In the genomic region with DNA sequence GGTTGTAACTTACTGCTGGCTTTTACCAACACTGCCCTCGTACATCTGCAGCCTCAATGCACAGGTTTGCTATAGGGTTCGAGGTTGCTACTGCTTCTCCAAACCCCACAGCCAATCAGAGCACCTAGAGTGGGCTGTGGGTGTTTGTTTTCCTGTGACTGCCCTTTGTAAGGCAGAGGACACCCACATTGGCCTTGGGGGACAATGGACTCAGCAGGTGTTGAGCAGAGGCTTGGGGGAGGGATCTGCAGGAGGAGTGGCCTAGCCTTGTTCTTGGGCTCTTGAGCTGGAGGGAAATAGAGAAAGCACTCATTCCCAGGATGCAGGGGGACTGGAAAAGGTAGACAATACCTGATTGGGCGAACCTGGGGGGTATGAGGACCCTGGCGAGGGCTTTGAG, we compare ENCODE assay signal across 10 mouse cellular contexts. TPM values are rescaled to one million over a fixed set of nuclear protein-coding genes. Genes with fewer than 3 reads are reported as not detected.
DNase-seq lines count a peak whose midpoint lies in the region; ATAC-seq and TF ChIP-seq lines count a peak whose summit lies in the region.
"Had no signal": no experiment of that assay in that cellular context is flagged by ENCODE, and none has a peak within 500 bp of the region (broad histone marks: within the 10 kb centered on the region; RNA-seq: fewer than 3 reads in every experiment).

No protein-coding gene starts in this region.

- H3K36me3 ChIP-seq in lung, embryonic 14.5 days (ENCODE audit: insufficient read depth), result no peaks in the 10 kb centered on the region
- H3K36me3 ChIP-seq in intestine, embryonic 14.5 days (ENCODE audit: control insufficient read depth, insufficient read depth, low read length), result no peaks in the 10 kb centered on the region
- no peaks in the 10 kb centered on the region for H3K36me3 ChIP-seq in stomach, embryonic 15.5 days
- H3K36me3 ChIP-seq: midbrain, embryonic 10.5 days had no signal

- no peak overlapping the region for H3K9ac ChIP-seq in lung, embryonic 14.5 days
- no peak overlapping the region for H3K9ac ChIP-seq in intestine, embryonic 14.5 days (ENCODE audit: low read length)
- H3K9ac ChIP-seq in stomach, embryonic 15.5 days, result no peak overlapping the region

- peak overlapping the region; percentile 77; the same call in 1 of the 2 replicates for H3K4me3 ChIP-seq in gastrocnemius, adult 2 months
- H3K4me3 ChIP-seq in lung, embryonic 14.5 days (ENCODE audit: low read depth, low read length), result no peak overlapping the region
- H3K4me3 ChIP-seq in intestine, embryonic 14.5 days (ENCODE audit: low read depth, low read length), result 0 out of 2 replicates have a peak overlapping the region, but pooled peaks have one; percentile 2
- H3K4me3 ChIP-seq in stomach, embryonic 15.5 days (replicated peaks), result no peak overlapping the region

- peaks cover 14% of the 10 kb centered on the region for H3K27me3 ChIP-seq in lung, embryonic 14.5 days (ENCODE audit: insufficient read depth, low read length)
- H3K27me3 ChIP-seq in intestine, embryonic 14.5 days (replicated peaks; ENCODE audit: control insufficient read depth, insufficient read depth, low read length), result peaks cover 13% of the 10 kb centered on the region
- H3K27me3 ChIP-seq in stomach, embryonic 15.5 days (replicated peaks), result peaks cover 3% of the 10 kb centered on the region; the same call in 1 of the 2 replicates

- intact Hi-C loops in gastrocnemius, adult 2 months (cut with DNase I), result no loop called here
- intact Hi-C loops in left cerebral cortex, postnatal 36 days (cut with DNase I), result no loop called here

- WGBS in lung, embryonic 14.5 days, result 50% methylated on average over 4 of the region's 4 CpGs
- WGBS in intestine, embryonic 14.5 days, result 64% methylated on average over 4 of the region's 4 CpGs
- 63% methylated on average over 4 of the region's 4 CpGs for WGBS in stomach, embryonic 15.5 days

- ATAC-seq in lung, embryonic 14.5 days (ENCODE audit: insufficient read depth), result no peak
- no peak for ATAC-seq in intestine, embryonic 14.5 days (replicated peaks; ENCODE audit: low FRiP score, low TSS enrichment, low read depth)
- no peak for ATAC-seq in stomach, embryonic 15.5 days (ENCODE audit: insufficient read depth, low FRiP score, low read depth)

- no peak for TF ChIP-seq CTCF in gastrocnemius, adult 2 months (IDR thresholded peaks at IDR 0.05)
- TF ChIP-seq CTCF in lung, embryonic 14.5 days (IDR thresholded peaks at IDR 0.05; ENCODE audit: low read depth), result no peak

- H3K4me2 ChIP-seq in lung, embryonic 14.5 days, result peak overlapping the region; percentile 82
- peak overlapping the region; percentile 68 for H3K4me2 ChIP-seq in intestine, embryonic 14.5 days (ENCODE audit: low read length)
- peak overlapping the region; percentile 88 for H3K4me2 ChIP-seq in stomach, embryonic 15.5 days

- H3K9me3 ChIP-seq in lung, embryonic 14.5 days (ENCODE audit: low read depth, low read length), result no peaks in the 10 kb centered on the region
- H3K9me3 ChIP-seq in intestine, embryonic 14.5 days (ENCODE audit: control insufficient read depth, low read length), result no peaks in the 10 kb centered on the region
- no peaks in the 10 kb centered on the region for H3K9me3 ChIP-seq in stomach, embryonic 15.5 days
- H3K9me3 ChIP-seq: midbrain, embryonic 10.5 days had no signal

- no peak for DNase-seq in gastrocnemius, adult 2 months
- no peak for DNase-seq in gastrocnemius, postnatal 25 days
- DNase-seq in lung, embryonic 14.5 days, result no peak
- no peak for DNase-seq in lung, postnatal 10 days
- no peak for DNase-seq in intestine, embryonic 14.5 days (ENCODE audit: low spot score)
- no peak for DNase-seq in frontal cortex, postnatal 14 days (ENCODE audit: low spot score in 2 of 2)
- no peak for DNase-seq in left cerebral cortex, postnatal 36 days (ENCODE audit: low spot score in 2 of 2)
- DNase-seq: cerebellum, adult 11 months had no signal

- no peaks in the 10 kb centered on the region for H3K4me1 ChIP-seq in lung, embryonic 14.5 days (ENCODE audit: insufficient read depth)
- 0 out of 2 replicates have a peak, but pooled peaks cover 4% of the 10 kb centered on the region for H3K4me1 ChIP-seq in intestine, embryonic 14.5 days (replicated peaks; ENCODE audit: control insufficient read depth, insufficient read depth, low read length)
- H3K4me1 ChIP-seq in stomach, embryonic 15.5 days, result peaks cover 8% of the 10 kb centered on the region; the same call in 1 of the 2 replicates

- H3K27ac ChIP-seq in gastrocnemius, adult 2 months, result no peak overlapping the region
- peak overlapping the region; percentile 48; the same call in 1 of the 2 replicates for H3K27ac ChIP-seq in lung, embryonic 14.5 days (ENCODE audit: low read depth)
- no peak overlapping the region; the same call in 1 of the 2 replicates for H3K27ac ChIP-seq in intestine, embryonic 14.5 days (ENCODE audit: low read depth)
- H3K27ac ChIP-seq in stomach, embryonic 15.5 days, result peak overlapping the region; percentile 46
- H3K27ac ChIP-seq: midbrain, embryonic 10.5 days had no signal

RNA-seq across cellular contexts. Expression of a gene that starts 8.3 kb away (rescaled TPM):
- total RNA-seq in gastrocnemius, adult 2 months (2021), result under 1 TPM; 0.17 to 0.18 TPM
- under 1 TPM; 0.33 to 0.38 TPM for total RNA-seq in gastrocnemius, postnatal 25 days (2021)
- 1.1 and 1.3 TPM in 2 replicates for polyA plus RNA-seq in lung, embryonic 14.5 days (2014; fragmentation: Nextera tagmentation; extraction: Ambion mirVana)
- polyA plus RNA-seq in intestine, embryonic 14.5 days (2014; fragmentation: Nextera tagmentation; extraction: Ambion mirVana), result 1.7 and 2.0 TPM in 2 replicates
- polyA plus RNA-seq in stomach, embryonic 15.5 days (2015; fragmentation: Nextera tagmentation; extraction: Ambion mirVana), result 1.4 and 1.5 TPM in 2 replicates
- total RNA-seq in left cerebral cortex, postnatal 36 days (2021), result under 1 TPM; 0.62 to 0.68 TPM

RNA-seq across cellular contexts. Expression of a gene that starts 17.5 kb away (rescaled TPM):
- 1 to 10 TPM in 1 of 2 experiments, under 1 TPM in 1; 0.82 to 1.2 TPM for total RNA-seq in gastrocnemius, adult 2 months (2021)
- total RNA-seq in gastrocnemius, postnatal 25 days (2021), result 1 to 10 TPM; 1.0 to 1.2 TPM
- 9.9 and 11.6 TPM in 2 replicates for polyA plus RNA-seq in lung, embryonic 14.5 days (2014; fragmentation: Nextera tagmentation; extraction: Ambion mirVana)
- 12.3 and 12.7 TPM in 2 replicates for polyA plus RNA-seq in intestine, embryonic 14.5 days (2014; fragmentation: Nextera tagmentation; extraction: Ambion mirVana)
- 11.9 and 12.9 TPM in 2 replicates for polyA plus RNA-seq in stomach, embryonic 15.5 days (2015; fragmentation: Nextera tagmentation; extraction: Ambion mirVana)
- 10 to 100 TPM; 25.6 to 27.8 TPM for total RNA-seq in left cerebral cortex, postnatal 36 days (2021)

RNA-seq across cellular contexts. Expression of a gene that starts 19.9 kb away (rescaled TPM):
- total RNA-seq in gastrocnemius, adult 2 months (2021), result 10 to 100 TPM; 58.2 to 67.6 TPM
- total RNA-seq in gastrocnemius, postnatal 25 days (2021), result 10 to 100 TPM; 56.1 to 56.5 TPM
- polyA plus RNA-seq in lung, embryonic 14.5 days (2014; fragmentation: Nextera tagmentation; extraction: Ambion mirVana), result 132 and 145 TPM in 2 replicates
- 154 and 176 TPM in 2 replicates for polyA plus RNA-seq in intestine, embryonic 14.5 days (2014; fragmentation: Nextera tagmentation; extraction: Ambion mirVana)
- 134 and 137 TPM in 2 replicates for polyA plus RNA-seq in stomach, embryonic 15.5 days (2015; fragmentation: Nextera tagmentation; extraction: Ambion mirVana)
- total RNA-seq in left cerebral cortex, postnatal 36 days (2021), result 100 to 1,000 TPM; 166 to 216 TPM

RNA-seq across cellular contexts. Expression of a gene that starts 30.4 kb away (rescaled TPM):
- total RNA-seq in gastrocnemius, adult 2 months (2021), result 1 to 10 TPM; 2.9 to 3.8 TPM
- 1 to 10 TPM; 2.9 TPM for total RNA-seq in gastrocnemius, postnatal 25 days (2021)
- polyA plus RNA-seq in lung, embryonic 14.5 days (2014; fragmentation: Nextera tagmentation; extraction: Ambion mirVana), result 12.6 and 13.1 TPM in 2 replicates
- 17.5 and 17.7 TPM in 2 replicates for polyA plus RNA-seq in intestine, embryonic 14.5 days (2014; fragmentation: Nextera tagmentation; extraction: Ambion mirVana)
- polyA plus RNA-seq in stomach, embryonic 15.5 days (2015; fragmentation: Nextera tagmentation; extraction: Ambion mirVana), result 16.7 TPM in 2 replicates
- total RNA-seq in left cerebral cortex, postnatal 36 days (2021), result 10 to 100 TPM; 26.7 to 28.7 TPM

RNA-seq across cellular contexts. Expression of a gene that starts 31.4 kb away (rescaled TPM):
- under 1 TPM; 0.14 to 0.36 TPM for total RNA-seq in gastrocnemius, adult 2 months (2021)
- total RNA-seq in gastrocnemius, postnatal 25 days (2021), result under 1 TPM; 0.28 to 0.54 TPM
- polyA plus RNA-seq in lung, embryonic 14.5 days (2014; fragmentation: Nextera tagmentation; extraction: Ambion mirVana), result 9.9 and 10.5 TPM in 2 replicates
- polyA plus RNA-seq in intestine, embryonic 14.5 days (2014; fragmentation: Nextera tagmentation; extraction: Ambion mirVana), result 36.4 and 43.9 TPM in 2 replicates
- polyA plus RNA-seq in stomach, embryonic 15.5 days (2015; fragmentation: Nextera tagmentation; extraction: Ambion mirVana), result 52.9 and 54.7 TPM in 2 replicates
- total RNA-seq in left cerebral cortex, postnatal 36 days (2021), result 100 to 1,000 TPM; 614 to 671 TPM

Comparison
In these comparisons a context has a peak if more than half of its experiments do, and no peak if none do; other contexts are left out.
1. H3K27ac ChIP-seq: peak in lung, embryonic 14.5 days (single experiment) and stomach, embryonic 15.5 days (single experiment); none in gastrocnemius, adult 2 months (single experiment) and intestine, embryonic 14.5 days (single experiment).
2. H3K4me3 ChIP-seq: peak in gastrocnemius, adult 2 months (single experiment) and intestine, embryonic 14.5 days (single experiment); none in lung, embryonic 14.5 days (single experiment) and stomach, embryonic 15.5 days (single experiment).
3. RNA of a gene that starts 17.5 kb away (total RNA-seq): 25.6 to 27.8 TPM in left cerebral cortex, postnatal 36 days; 0.82 to 1.2 TPM in gastrocnemius, adult 2 months and 1.0 to 1.2 TPM in gastrocnemius, postnatal 25 days; every median in the first group is over 10 times any median in the second.
4. Peak in every context shown above with its lines, with median percentiles within 50 percentile points of each other: H3K4me2 ChIP-seq.